Mouse (Mus musculus) neutrophil, adult 5-6 weeks (primary cell): ENCODE results near the gene Lhfp. TPM values are rescaled to one million over a fixed set of nuclear protein-coding genes. Genes with fewer than 3 reads are reported as not detected.

Experiments used
- ATAC-seq: fragments of 151-379, 151-347 bp; 2 replicates; pipeline ENCODE4 v1.8.0; 2017; ENCODE audit warnings: mild to moderate bottlenecking, moderate TSS enrichment; ENCODE audit not compliant: insufficient number of reproducible peaks, poor library complexity, low FRiP score, severe bottlenecking; ENCODE audit errors: extremely low read depth
- total RNA-seq: library from RNA; stranded (forward); fragments of 200-1000 nt; gene quantifications from 2 replicates; pipeline ENCODE4 v1.2.3, GENCODE M21; 2017

Gene Lhfp
- total RNA-seq, 1 experiment from 2014 or later = 1.5 TPM

- no peak for ATAC-seq
Measured at GRCm38 (mm10) chr3:53291185-53291584, 249.9 kb downstream of the Lhfp start.

DNA sequence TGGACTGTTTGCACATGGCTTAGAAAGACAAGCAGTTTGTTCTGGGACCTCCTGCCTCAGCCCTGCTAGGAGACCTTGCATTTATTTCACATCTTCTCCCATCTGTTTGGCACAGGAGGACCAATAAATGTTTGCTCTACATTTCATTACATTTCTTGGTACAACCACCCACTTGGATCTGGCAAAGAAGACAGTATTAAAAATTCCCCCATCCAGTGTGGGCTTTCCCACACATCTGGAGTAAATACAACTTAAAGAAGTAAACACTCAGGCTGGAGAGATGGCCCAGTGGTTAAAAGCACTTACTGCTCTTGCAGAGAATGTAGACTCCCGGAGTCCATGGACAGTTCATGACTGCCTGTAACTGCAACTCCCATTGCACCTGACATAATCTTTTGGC is 250.6 kb downstream of the Lhfp start:
- ATAC-seq = no peak

- ATAC-seq = no peak
Measured at GRCm38 (mm10) chr3:53292474-53292873, 251.1 kb downstream of the Lhfp start.

DNA sequence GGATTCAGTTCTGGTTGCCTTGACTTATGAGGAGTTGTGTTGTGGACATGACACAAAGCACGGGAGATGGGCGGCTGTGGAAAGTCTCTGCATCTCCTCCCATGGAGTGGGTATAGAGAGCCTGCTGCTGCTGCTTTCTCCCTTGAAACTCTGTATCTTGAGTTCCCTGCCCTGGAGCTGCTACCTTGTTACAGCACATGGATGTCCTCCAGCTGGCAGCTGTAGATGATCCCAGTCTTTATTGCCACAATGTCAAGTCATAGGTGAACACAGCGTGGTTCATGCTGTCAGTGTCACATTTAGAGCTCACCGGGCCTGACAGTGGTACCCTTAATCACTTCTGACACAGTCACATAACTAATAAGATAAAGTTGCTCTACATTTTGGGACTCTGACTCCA is 251.7 kb downstream of the Lhfp start:
- no peak for ATAC-seq

- ATAC-seq = no peak
Measured at GRCm38 (mm10) chr3:53293901-53294433, 252.6 kb downstream of the Lhfp start.

GRCm38 (mm10) chr3:53294855-53295254 is 253.5 kb downstream of the Lhfp start:
- ATAC-seq = no peak

DNA sequence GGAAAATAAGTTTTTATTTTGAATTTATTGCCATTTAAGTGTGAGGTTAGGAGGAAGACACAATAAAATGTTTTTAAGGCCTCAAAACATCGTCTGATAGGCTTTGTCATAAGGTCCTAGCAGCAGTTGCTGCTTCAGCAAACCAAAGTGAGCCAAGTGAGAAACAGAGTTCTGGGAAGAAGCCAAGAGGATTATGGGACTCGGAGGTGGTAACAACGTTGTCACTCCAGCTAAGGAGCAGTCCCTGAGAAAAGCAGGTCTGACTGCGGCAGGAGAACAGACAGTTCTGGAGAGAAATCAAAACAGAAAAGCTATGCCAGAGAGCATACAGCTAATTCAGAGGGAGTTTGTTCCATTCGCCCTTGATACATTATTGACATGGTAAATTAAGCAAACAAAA is 260.5 kb downstream of the Lhfp start:
- ATAC-seq = no peak

DNA sequence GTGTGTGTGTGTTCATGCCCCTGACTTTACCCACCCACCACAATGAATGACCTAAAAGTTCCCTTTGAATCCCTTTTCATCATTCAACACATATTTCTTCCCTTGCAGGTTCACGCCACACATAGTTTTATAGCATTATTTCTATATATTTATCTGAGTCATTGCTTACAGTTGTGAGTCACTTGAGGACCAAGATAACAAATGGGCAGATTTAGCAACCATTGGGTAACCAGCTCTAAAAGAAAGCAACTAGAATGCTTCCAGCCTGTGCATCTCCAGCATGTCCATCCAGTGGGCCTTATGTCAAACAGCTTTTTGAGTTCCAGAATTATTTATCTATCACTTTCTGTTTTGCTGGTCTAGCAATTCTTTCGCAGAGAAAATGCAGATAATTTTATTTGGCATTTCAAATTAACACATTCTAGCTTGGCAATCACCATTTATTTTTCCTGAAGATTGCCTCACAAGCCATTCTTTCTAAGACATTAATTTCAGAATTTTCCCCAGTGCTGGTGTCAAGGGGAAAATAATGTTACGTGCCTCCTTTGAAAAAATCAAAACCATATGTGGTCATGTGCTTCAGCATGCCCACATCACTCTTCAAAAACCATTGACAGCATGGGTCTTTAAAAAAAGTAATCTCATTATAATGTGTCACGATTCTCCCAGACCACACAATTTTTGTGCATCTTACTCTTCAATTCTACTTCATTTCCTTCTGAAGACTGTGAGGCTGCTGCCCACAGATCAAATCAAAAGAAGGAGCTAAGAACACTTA is 263.0 kb downstream of the Lhfp start:
- no peak for ATAC-seq

DNA sequence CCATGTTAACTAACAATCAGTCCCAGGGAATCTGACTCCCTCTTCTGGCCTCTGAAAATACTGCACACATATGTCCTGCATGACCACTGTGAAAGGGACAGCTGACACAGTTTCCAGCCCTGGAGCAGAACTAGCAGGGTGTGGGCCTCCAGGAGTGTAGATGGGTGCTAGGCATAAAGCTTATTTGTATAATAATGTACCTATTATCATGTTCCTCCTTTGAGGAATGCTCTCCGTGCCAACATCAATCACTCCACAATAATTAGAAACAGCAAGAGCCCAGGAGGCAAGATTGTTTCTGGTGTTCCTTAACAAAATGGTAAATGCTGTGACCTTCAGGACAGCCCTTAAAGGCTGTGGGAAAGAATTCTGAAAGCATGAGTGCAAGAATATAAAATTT is 264.5 kb downstream of the Lhfp start:
- ATAC-seq = no peak

DNA sequence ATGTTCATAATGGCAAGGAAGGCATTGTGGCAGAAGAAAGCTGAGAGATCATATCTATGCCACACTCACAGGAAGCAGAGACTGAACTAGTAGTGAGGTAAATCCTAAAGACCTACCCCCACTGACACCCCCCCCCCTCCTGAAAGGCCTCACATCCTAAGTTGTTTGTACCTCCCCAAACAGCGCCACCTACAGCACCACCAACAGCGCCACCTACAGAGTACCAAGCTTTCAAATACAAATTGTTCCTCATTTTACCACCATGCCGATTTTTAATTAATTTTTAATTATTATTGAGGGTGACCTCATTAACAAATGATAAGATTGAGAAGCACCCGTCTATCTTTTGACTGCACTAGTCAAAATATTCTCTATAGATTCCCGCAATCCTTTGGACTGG is 267.3 kb downstream of the Lhfp start:
- ATAC-seq = no peak

DNA sequence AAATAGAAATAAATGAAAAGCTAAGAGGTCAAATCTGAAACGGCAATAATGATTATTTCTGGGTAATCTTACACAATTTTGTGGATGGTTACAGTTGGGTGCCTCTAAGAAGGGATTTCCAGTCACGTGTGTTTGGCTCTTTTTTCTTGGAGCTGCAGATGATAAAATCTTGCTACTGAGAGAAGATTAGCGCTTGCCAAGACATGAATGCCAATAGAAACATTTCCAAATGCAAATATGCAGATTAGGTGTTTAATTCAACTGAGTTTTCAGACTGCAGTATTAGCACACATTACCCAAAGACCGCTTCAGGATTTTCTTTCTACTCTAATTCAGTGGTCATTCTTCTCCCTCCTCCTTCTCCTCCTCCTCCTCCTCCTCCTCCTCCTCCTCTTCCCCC is 268.8 kb downstream of the Lhfp start:
- no peak for ATAC-seq

- no peak for ATAC-seq
Measured at GRCm38 (mm10) chr3:53310615-53311014, 269.3 kb downstream of the Lhfp start.

Other genes with a start within 250 kb of the Lhfp start
- 24.7 and 27.0 TPM in 2 replicates for gene Cog6, start 24.3 kb upstream of the Lhfp start, total RNA-seq